Mouse (Mus musculus) MEL (cell line): ENCODE data around the gene Gm10639. TPM values are rescaled to one million over a fixed set of nuclear protein-coding genes. Genes with fewer than 3 reads are reported as not detected.
"Not testable (repeated sequence)": the region's sequence is repeated elsewhere in the genome, so short reads cannot be mapped to it uniquely, and the experiment has no call there.

Experiments used
- DNase-seq: peaks from one replicate; pipeline ENCODE4 v3.0.0; 2011; ENCODE audit warnings: low read depth, low spot score
- H3K27ac ChIP-seq: 2 replicates; pipeline ENCODE4 v1.5.1; 2012; ENCODE audit warnings: low read depth, mild to moderate bottlenecking, control low read depth, low read length, moderate library complexity; ENCODE audit not compliant: control insufficient read depth
- H3K27me3 ChIP-seq, 2 experiments: fragments of 150-350 bp in 1 of 2; sonication (generic) in 1 of 2; 2 replicates each; pipeline ENCODE4 v1.6.1; 2012; ENCODE audit warnings: low read length in 2 of 2, mild to moderate bottlenecking in 2 of 2, improper control_type of control experiment in 1 of 2, moderate library complexity in 1 of 2; ENCODE audit not compliant: insufficient read depth in 2 of 2, control insufficient read depth in 1 of 2
- H3K36me3 ChIP-seq, 2 experiments: 2 replicates each; pipeline ENCODE4 v1.6.1; 2012 to 2014; ENCODE audit warnings: low read length in 2 of 2, improper control_type of control experiment in 1 of 2, inconsistent platforms in 1 of 2, mild to moderate bottlenecking in 1 of 2; ENCODE audit not compliant: insufficient read depth in 2 of 2, control insufficient read depth in 1 of 2
- H3K4me1 ChIP-seq, 2 experiments: fragments of 150-350 bp in 1 of 2; sonication (generic) in 1 of 2; 2 replicates each; pipeline ENCODE4 v1.6.1; 2012; ENCODE audit warnings: low read length in 2 of 2, improper control_type of control experiment in 1 of 2, mild to moderate bottlenecking in 1 of 2; ENCODE audit not compliant: insufficient read depth in 2 of 2, control insufficient read depth in 1 of 2
- H3K4me3 ChIP-seq, 2 experiments: fragments of 150-350 bp in 1 of 2; sonication (generic) in 1 of 2; 2 replicates each; pipeline ENCODE4 v1.5.1; 2012; ENCODE audit warnings: low read depth in 2 of 2, low read length in 2 of 2, mild to moderate bottlenecking in 2 of 2, moderate library complexity in 2 of 2, control low read depth in 1 of 2, improper control_type of control experiment in 1 of 2; ENCODE audit not compliant: control insufficient read depth in 1 of 2, insufficient read depth in 1 of 2
- H3K79me2 ChIP-seq: 2 replicates; pipeline ENCODE4 v1.6.1; 2012; ENCODE audit warnings: mild to moderate bottlenecking, low read length, moderate library complexity; ENCODE audit not compliant: control insufficient read depth, poor library complexity, insufficient read depth
- H3K9ac ChIP-seq: 2 replicates; pipeline ENCODE4 v1.6.1; 2012; ENCODE audit warnings: low read depth, mild to moderate bottlenecking, control low read depth, low read length, moderate library complexity; ENCODE audit not compliant: control insufficient read depth, poor library complexity, severe bottlenecking
- H3K9me3 ChIP-seq: fragments of 150-350 bp; sonication (generic); replicated peaks from 2 replicates; pipeline ENCODE4 v1.6.1; 2012; ENCODE audit warnings: mild to moderate bottlenecking, low read length, improper control_type of control experiment, moderate library complexity; ENCODE audit not compliant: insufficient read depth
- CTCF ChIP-seq, 3 experiments: IDR thresholded peaks in 2 of 3; conservative IDR thresholded peaks in 1 of 3; 2 replicates each; pipeline ENCODE4 v1.5.1; 2011 to 2012; ENCODE audit warnings: low read length in 3 of 3, low read depth in 2 of 3, mild to moderate bottlenecking in 2 of 3, improper control_type of control experiment in 1 of 3, inconsistent platforms in 1 of 3, mixed read lengths in 1 of 3, moderate library complexity in 1 of 3; ENCODE audit not compliant: control insufficient read depth in 1 of 3, insufficient read depth in 1 of 3, poor library complexity in 1 of 3, severe bottlenecking in 1 of 3
- SMC3 ChIP-seq: IDR thresholded peaks from 2 replicates; pipeline ENCODE4 v1.6.1; 2011; ENCODE audit warnings: low read depth, low read length, improper control_type of control experiment
- polyA plus RNA-seq, 2 experiments: library from polyadenylated mRNA; stranded (reverse) in 1 of 2; unstranded in 1 of 2; fragments of >175 nt in 1 of 2; fragments of >200 nt in 1 of 2; gene quantifications; 2 replicates each; pipeline versions ENCODE4 v1.2.1 to v1.2.4; 2012; ENCODE audit warnings: low replicate concordance in 2 of 2, low read depth in 1 of 2; ENCODE audit not compliant: insufficient read length in 2 of 2, insufficient read depth in 1 of 2, missing spikeins in 1 of 2
- total RNA-seq: library from RNA; depleted of rRNA; stranded (reverse); fragments of 300-350 nt; gene quantifications from 2 replicates; pipeline ENCODE4 v1.2.3, GENCODE M21; 2012; rRNA removed

Gm10639 gene
- total RNA-seq (not detected in 2 replicates), polyA plus RNA-seq (not detected)

- H3K4me3 ChIP-seq, H3K36me3 ChIP-seq, H3K79me2 ChIP-seq, H3K4me1 ChIP-seq, H3K9ac ChIP-seq, H3K9me3 ChIP-seq, DNase-seq, H3K27ac ChIP-seq, H3K27me3 ChIP-seq: not testable (repeated sequence)
Observed at GRCm38 (mm10) chr9:78289723-78290122, at the start of gene Gm10639. Gm10639 (plus strand) TSS chr9:78289923.

- not testable (repeated sequence) for H3K79me2 ChIP-seq, H3K9me3 ChIP-seq, H3K4me3 ChIP-seq, H3K27me3 ChIP-seq, H3K9ac ChIP-seq, H3K4me1 ChIP-seq, H3K36me3 ChIP-seq, H3K27ac ChIP-seq, DNase-seq
Observed at GRCm38 (mm10) chr9:78255683-78256470, 33.8 kb upstream of the Gm10639 start.

GRCm38 (mm10) chr9:78256914-78257313 lies 32.8 kb upstream of the Gm10639 start, which contains the start of gene Gm3776:
Gm3776 (plus strand) TSS chr9:78257129.
- not testable (repeated sequence) for H3K9me3 ChIP-seq, H3K4me3 ChIP-seq, DNase-seq, H3K9ac ChIP-seq, H3K36me3 ChIP-seq, H3K79me2 ChIP-seq, H3K4me1 ChIP-seq, H3K27ac ChIP-seq, H3K27me3 ChIP-seq

GRCm38 (mm10) chr9:78259688-78260087 lies 30.0 kb upstream of the Gm10639 start:
- H3K9ac ChIP-seq, H3K27ac ChIP-seq, DNase-seq, H3K79me2 ChIP-seq, H3K9me3 ChIP-seq, H3K36me3 ChIP-seq, H3K4me3 ChIP-seq, H3K4me1 ChIP-seq, H3K27me3 ChIP-seq: not testable (repeated sequence)
- TF ChIP-seq CTCF (IDR thresholded peaks at IDR 0.05 in 2 of 3, conservative IDR thresholded peaks at IDR 0.05 in 1 of 3; ENCODE audit: control insufficient read depth in 1 of 3, insufficient read depth in 1 of 3, low read depth in 2 of 3, low read length in 3 of 3, poor library complexity in 1 of 3, severe bottlenecking in 1 of 3), result peak; percentile 20 to 38 (median 25); a peak in 4 of 6 replicates
- TF ChIP-seq SMC3, result 0 out of 2 replicates have a peak, but pooled peaks have one; percentile 12
